Comparison of ENCODE assay signal across 8 mouse cellular contexts in genomic region chr9:109081749-109082123, GRCm38 (mm10). TPM values are rescaled to one million over a fixed set of nuclear protein-coding genes. Genes with fewer than 3 reads are reported as not detected.
DNase-seq lines count a peak whose midpoint lies in the region; ATAC-seq lines count a peak whose summit lies in the region.

No protein-coding gene starts in this region.

- peak overlapping the region; percentile 79 for H3K4me3 ChIP-seq in kidney, embryonic 14.5 days (ENCODE audit: low read length)
- H3K4me3 ChIP-seq in brown adipose tissue, adult 24 weeks (ENCODE audit: insufficient read depth, low read depth, low read length): peak overlapping the region; percentile 78
- peak overlapping the region; percentile 92 for H3K4me3 ChIP-seq in hindbrain, embryonic 15.5 days
- H3K4me3 ChIP-seq in midbrain, embryonic 15.5 days: peak overlapping the region; percentile 81

- H3K27me3 ChIP-seq in kidney, embryonic 14.5 days (ENCODE audit: control insufficient read depth, insufficient read depth, low read length): no peaks in the 10 kb centered on the region
- no peaks in the 10 kb centered on the region for H3K27me3 ChIP-seq in hindbrain, embryonic 15.5 days
- H3K27me3 ChIP-seq in midbrain, embryonic 15.5 days (replicated peaks): no peaks in the 10 kb centered on the region

- whole genome bisulfite sequencing in kidney, embryonic 14.5 days: 4% methylated on average over 11 of the region's 11 CpGs
- WGBS in hindbrain, embryonic 15.5 days: 6% methylated on average over 11 of the region's 11 CpGs
- WGBS in midbrain, embryonic 15.5 days: 6% methylated on average over 11 of the region's 11 CpGs

- no peak for DNase-seq in kidney, postnatal 4 days
- no peak for DNase-seq in layer of hippocampus, postnatal 25 days (ENCODE audit: extremely low spot score in 1 of 2, low spot score in 1 of 2)
- no peak for DNase-seq in left cerebral cortex, postnatal 10 days (ENCODE audit: extremely low spot score in 1 of 2, low spot score in 2 of 2)
- DNase-seq in cerebellum, adult 9-10 months: no peak

- H3K4me1 ChIP-seq in kidney, embryonic 14.5 days (ENCODE audit: control insufficient read depth, insufficient read depth, low read length): peaks cover 10% of the 10 kb centered on the region
- H3K4me1 ChIP-seq in brown adipose tissue, adult 24 weeks (ENCODE audit: control insufficient read depth, insufficient read depth, insufficient read length, low read length): no peaks in the 10 kb centered on the region
- peaks cover 29% of the 10 kb centered on the region for H3K4me1 ChIP-seq in hindbrain, embryonic 15.5 days (replicated peaks)
- H3K4me1 ChIP-seq in midbrain, embryonic 15.5 days: peaks cover 26% of the 10 kb centered on the region

- ATAC-seq in kidney, embryonic 14.5 days (ENCODE audit: low FRiP score, low TSS enrichment): peak; percentile 47; the same call in 1 of the 2 replicates
- peak; percentile 19 for ATAC-seq in hindbrain, embryonic 15.5 days (ENCODE audit: low FRiP score, low read depth)
- ATAC-seq in midbrain, embryonic 15.5 days (replicated peaks): peak; percentile 44

- peak overlapping the region; percentile 73 for H3K27ac ChIP-seq in kidney, embryonic 14.5 days (ENCODE audit: low read depth, low read length)
- peak overlapping the region; percentile 10; the same call in 1 of the 2 replicates for H3K27ac ChIP-seq in brown adipose tissue, adult 24 weeks (replicated peaks; ENCODE audit: low read depth, low read length)
- H3K27ac ChIP-seq in hindbrain, embryonic 15.5 days (replicated peaks): peak overlapping the region; percentile 84
- peak overlapping the region; percentile 74 for H3K27ac ChIP-seq in midbrain, embryonic 15.5 days

- no peaks in the 10 kb centered on the region for H3K9me3 ChIP-seq in kidney, embryonic 14.5 days (ENCODE audit: control insufficient read depth, low read length)
- no peaks in the 10 kb centered on the region for H3K9me3 ChIP-seq in hindbrain, embryonic 15.5 days
- no peaks in the 10 kb centered on the region for H3K9me3 ChIP-seq in midbrain, embryonic 15.5 days

- H3K36me3 ChIP-seq in kidney, embryonic 14.5 days (ENCODE audit: control insufficient read depth, insufficient read depth, low read length): peaks cover 21% of the 10 kb centered on the region
- H3K36me3 ChIP-seq in hindbrain, embryonic 15.5 days: peaks cover 20% of the 10 kb centered on the region
- H3K36me3 ChIP-seq in midbrain, embryonic 15.5 days (replicated peaks): peaks cover 14% of the 10 kb centered on the region

- intact Hi-C loops in left cerebral cortex, postnatal 10 days (cut with DNase I): no loop called here

- peak overlapping the region; percentile 75 for H3K4me2 ChIP-seq in kidney, embryonic 14.5 days (replicated peaks; ENCODE audit: low read depth, low read length)
- peak overlapping the region; percentile 85 for H3K4me2 ChIP-seq in hindbrain, embryonic 15.5 days
- H3K4me2 ChIP-seq in midbrain, embryonic 15.5 days: peak overlapping the region; percentile 79

- H3K9ac ChIP-seq in kidney, embryonic 14.5 days (ENCODE audit: low read depth, low read length): peak overlapping the region; percentile 90
- peak overlapping the region; percentile 89 for H3K9ac ChIP-seq in hindbrain, embryonic 15.5 days
- H3K9ac ChIP-seq in midbrain, embryonic 15.5 days: peak overlapping the region; percentile 91

RNA-seq across cellular contexts. Expression of gene Ccdc51, which starts 0.6 kb away (rescaled TPM):
- 13.5 and 14.7 TPM in 2 replicates for polyA plus RNA-seq in kidney, embryonic 14.5 days (2014; fragmentation: Nextera tagmentation; extraction: Ambion mirVana)
- polyA plus RNA-seq in brown adipose tissue, adult 24 weeks (2012; ENCODE audit: insufficient read depth, insufficient read length, missing spikeins): 10.8 and 14.4 TPM in 2 replicates
- 12.3 and 13.1 TPM in 2 replicates for polyA plus RNA-seq in hindbrain, embryonic 15.5 days (2015; fragmentation: Nextera tagmentation; extraction: Ambion mirVana)
- 14.3 and 16.8 TPM in 2 replicates for polyA plus RNA-seq in midbrain, embryonic 15.5 days (2015; fragmentation: Nextera tagmentation; extraction: Ambion mirVana)
- 1 to 10 TPM; 8.1 to 8.4 TPM for total RNA-seq in layer of hippocampus, postnatal 25 days (2021)
- total RNA-seq in left cerebral cortex, postnatal 10 days (2021): 1 to 10 TPM; 6.4 TPM

RNA-seq across cellular contexts. Expression of gene Tma7, which starts 0.7 kb away (rescaled TPM):
- 687 and 868 TPM in 2 replicates for polyA plus RNA-seq in kidney, embryonic 14.5 days (2014; fragmentation: Nextera tagmentation; extraction: Ambion mirVana)
- polyA plus RNA-seq in brown adipose tissue, adult 24 weeks (2012; ENCODE audit: insufficient read depth, insufficient read length, missing spikeins): 232 and 572 TPM in 2 replicates
- polyA plus RNA-seq in hindbrain, embryonic 15.5 days (2015; fragmentation: Nextera tagmentation; extraction: Ambion mirVana): 653 and 743 TPM in 2 replicates
- polyA plus RNA-seq in midbrain, embryonic 15.5 days (2015; fragmentation: Nextera tagmentation; extraction: Ambion mirVana): 607 and 639 TPM in 2 replicates
- 100 to 1,000 TPM; 311 to 321 TPM for total RNA-seq in layer of hippocampus, postnatal 25 days (2021)
- 100 to 1,000 TPM; 384 to 385 TPM for total RNA-seq in left cerebral cortex, postnatal 10 days (2021)

RNA-seq across cellular contexts. Expression of gene Atrip, which starts 7.8 kb away (rescaled TPM):
- polyA plus RNA-seq in kidney, embryonic 14.5 days (2014; fragmentation: Nextera tagmentation; extraction: Ambion mirVana): 20.5 and 30.7 TPM in 2 replicates
- polyA plus RNA-seq in brown adipose tissue, adult 24 weeks (2012; ENCODE audit: insufficient read depth, insufficient read length, missing spikeins): 3.6 and 4.8 TPM in 2 replicates
- 30.5 and 30.9 TPM in 2 replicates for polyA plus RNA-seq in hindbrain, embryonic 15.5 days (2015; fragmentation: Nextera tagmentation; extraction: Ambion mirVana)
- polyA plus RNA-seq in midbrain, embryonic 15.5 days (2015; fragmentation: Nextera tagmentation; extraction: Ambion mirVana): 35.2 and 35.6 TPM in 2 replicates
- 10 to 100 TPM; 21.7 to 25.7 TPM for total RNA-seq in layer of hippocampus, postnatal 25 days (2021)
- 10 to 100 TPM; 24.4 to 29.0 TPM for total RNA-seq in left cerebral cortex, postnatal 10 days (2021)

RNA-seq across cellular contexts. Expression of gene Plxnb1, which starts 13.5 kb away (rescaled TPM):
- 10.5 and 17.0 TPM in 2 replicates for polyA plus RNA-seq in kidney, embryonic 14.5 days (2014; fragmentation: Nextera tagmentation; extraction: Ambion mirVana)
- polyA plus RNA-seq in brown adipose tissue, adult 24 weeks (2012; ENCODE audit: insufficient read depth, insufficient read length, missing spikeins): not detected in 2 replicates
- 19.2 and 19.8 TPM in 2 replicates for polyA plus RNA-seq in hindbrain, embryonic 15.5 days (2015; fragmentation: Nextera tagmentation; extraction: Ambion mirVana)
- polyA plus RNA-seq in midbrain, embryonic 15.5 days (2015; fragmentation: Nextera tagmentation; extraction: Ambion mirVana): 25.5 and 27.3 TPM in 2 replicates
- 10 to 100 TPM; 83.2 to 98.9 TPM for total RNA-seq in layer of hippocampus, postnatal 25 days (2021)
- total RNA-seq in left cerebral cortex, postnatal 10 days (2021): 10 to 100 TPM; 56.9 to 65.2 TPM

RNA-seq across cellular contexts. Expression of gene Trex1, which starts 22.2 kb away (rescaled TPM):
- polyA plus RNA-seq in kidney, embryonic 14.5 days (2014; fragmentation: Nextera tagmentation; extraction: Ambion mirVana): 12.6 and 13.3 TPM in 2 replicates
- 6.6 and 16.6 TPM in 2 replicates for polyA plus RNA-seq in brown adipose tissue, adult 24 weeks (2012; ENCODE audit: insufficient read depth, insufficient read length, missing spikeins)
- polyA plus RNA-seq in hindbrain, embryonic 15.5 days (2015; fragmentation: Nextera tagmentation; extraction: Ambion mirVana): 13.6 and 14.5 TPM in 2 replicates
- 18.0 TPM in 2 replicates for polyA plus RNA-seq in midbrain, embryonic 15.5 days (2015; fragmentation: Nextera tagmentation; extraction: Ambion mirVana)
- total RNA-seq in layer of hippocampus, postnatal 25 days (2021): 10 to 100 TPM; 13.1 to 14.2 TPM
- 10 to 100 TPM; 11.4 to 12.1 TPM for total RNA-seq in left cerebral cortex, postnatal 10 days (2021)

Comparison
In these comparisons a context has a peak if more than half of its experiments do, and no peak if none do; other contexts are left out.
1. H3K27ac ChIP-seq: peak in every context shown above with its lines; median percentile 84 in hindbrain, embryonic 15.5 days; 74 in midbrain, embryonic 15.5 days; 73 in kidney, embryonic 14.5 days; 10 in brown adipose tissue, adult 24 weeks.